Mouse (Mus musculus) embryonic fibroblast, embryonic 13.5 days (primary cell): ENCODE data around the gene Spin1.

Experiments
- CTCF ChIP-seq: IDR thresholded peaks from 2 replicates; pipeline ENCODE4 v1.5.1; 2011; ENCODE audit warnings: mild to moderate bottlenecking, control low read depth, low read length, moderate library complexity, borderline replicate concordance; ENCODE audit not compliant: insufficient read depth
- POLR2A ChIP-seq: IDR thresholded peaks from 2 replicates; pipeline ENCODE4 v1.6.1; 2011; ENCODE audit warnings: low read depth, mild to moderate bottlenecking, control low read depth, low read length, moderate library complexity

DNA sequence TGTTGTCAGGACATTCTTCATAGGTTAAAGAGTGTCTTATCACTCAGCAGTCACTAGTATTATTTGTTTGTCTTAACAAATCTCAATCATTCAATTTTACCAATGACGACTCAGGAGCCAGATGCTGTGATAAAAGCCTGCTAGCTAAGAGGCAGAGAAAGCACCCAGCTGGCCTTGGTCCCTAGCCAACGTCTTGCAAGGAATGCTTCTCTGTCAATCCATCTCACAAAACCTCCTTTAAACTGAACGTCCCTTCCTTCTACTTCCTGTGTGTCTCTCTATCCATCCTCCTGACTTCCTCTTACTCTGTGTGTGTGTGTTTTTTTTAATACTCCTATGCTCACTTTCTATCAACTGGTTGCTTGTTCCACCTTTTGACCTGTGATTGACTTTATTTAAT lies 78.7 kb downstream of the Spin1 start:
- no peak for TF ChIP-seq POLR2A
- no peak for TF ChIP-seq CTCF
